Mouse (Mus musculus): ENCODE measurements around the gene Nr0b1. TPM values are rescaled to one million over a fixed set of nuclear protein-coding genes. Genes with fewer than 3 reads are reported as not detected.
A peak's percentile ranks its signal among the peaks of the same experiment; 100 is the strongest.

The Nr0b1 gene
- 0.08 TPM in 2 replicates for polyA plus RNA-seq (2012; rRNA removed)

GRCm38 (mm10) chrX:86191614-86192419 is at the start of gene Nr0b1:
TSS of gene Nr0b1 (plus strand) at chrX:86191764.
- Histone ChIP-seq H3K4me3 (ENCODE audit: insufficient read depth, low read length) (peak within 1 kb of the TSS; percentile 29; the same call in 1 of the 2 replicates), H3K27ac (ENCODE audit: insufficient read depth, low read length) (no peak within 1 kb of the TSS), H3K4me1 (ENCODE audit: control insufficient read depth, insufficient read depth, low read length) (no peaks in the 10 kb centered on the region)
- TF ChIP-seq CTCF (IDR thresholded peaks at IDR 0.05; ENCODE audit: extremely low read depth, insufficient read depth, low read length) (no peak), POLR2A (IDR thresholded peaks at IDR 0.05; ENCODE audit: extremely low read depth, insufficient read depth, low read length) (no peak)

GRCm38 (mm10) chrX:86187250-86187649 is 4.3 kb upstream of the Nr0b1 start:
- TF ChIP-seq CTCF (IDR thresholded peaks at IDR 0.05; ENCODE audit: extremely low read depth, insufficient read depth, low read length) (no peak), POLR2A (IDR thresholded peaks at IDR 0.05; ENCODE audit: extremely low read depth, insufficient read depth, low read length) (no peak)
- H3K4me3 ChIP-seq (ENCODE audit: insufficient read depth, low read length), result no peak overlapping the region
- no peak overlapping the region for H3K27ac ChIP-seq (ENCODE audit: insufficient read depth, low read length)
- no peaks in the 10 kb centered on the region for H3K4me1 ChIP-seq (ENCODE audit: control insufficient read depth, insufficient read depth, low read length)

GRCm38 (mm10) chrX:86192420-86192994 is 943 bp downstream of the Nr0b1 start:
- no peaks in the 10 kb centered on the region for H3K4me1 ChIP-seq (ENCODE audit: control insufficient read depth, insufficient read depth, low read length)
- peak overlapping the region; percentile 29; the same call in 1 of the 2 replicates for H3K4me3 ChIP-seq (ENCODE audit: insufficient read depth, low read length)
- H3K27ac ChIP-seq (ENCODE audit: insufficient read depth, low read length), result no peak overlapping the region
- TF ChIP-seq POLR2A (IDR thresholded peaks at IDR 0.05; ENCODE audit: extremely low read depth, insufficient read depth, low read length) (no peak), CTCF (IDR thresholded peaks at IDR 0.05; ENCODE audit: extremely low read depth, insufficient read depth, low read length) (no peak)

- Histone ChIP-seq H3K4me3 (ENCODE audit: insufficient read depth, low read length) (no peak overlapping the region), H3K27ac (ENCODE audit: insufficient read depth, low read length) (no peak overlapping the region), H3K4me1 (ENCODE audit: control insufficient read depth, insufficient read depth, low read length) (no peaks in the 10 kb centered on the region)
- TF ChIP-seq POLR2A (IDR thresholded peaks at IDR 0.05; ENCODE audit: extremely low read depth, insufficient read depth, low read length) (no peak), CTCF (IDR thresholded peaks at IDR 0.05; ENCODE audit: extremely low read depth, insufficient read depth, low read length) (no peak)
Measured at GRCm38 (mm10) chrX:86193386-86193785, 1.8 kb downstream of the Nr0b1 start.

GRCm38 (mm10) chrX:86237246-86237645 is 45.7 kb downstream of the Nr0b1 start:
- Histone ChIP-seq H3K4me1 (ENCODE audit: control insufficient read depth, insufficient read depth, low read length) (no peaks in the 10 kb centered on the region), H3K4me3 (ENCODE audit: insufficient read depth, low read length) (no peak overlapping the region), H3K27ac (ENCODE audit: insufficient read depth, low read length) (no peak overlapping the region)
- no peak for TF ChIP-seq POLR2A (IDR thresholded peaks at IDR 0.05; ENCODE audit: extremely low read depth, insufficient read depth, low read length)
- no peak for TF ChIP-seq CTCF (IDR thresholded peaks at IDR 0.05; ENCODE audit: extremely low read depth, insufficient read depth, low read length)

Other genes with a start within 250 kb of the Nr0b1 start
- gene Samt3, start 147.6 kb upstream of the Nr0b1 start, polyA plus RNA-seq (2012; rRNA removed), result not detected in 2 replicates
- gene Mageb4, start 113.3 kb downstream of the Nr0b1 start, polyA plus RNA-seq (2012; rRNA removed), result not detected in 2 replicates